Mouse (Mus musculus): ENCODE data around the gene Tcstv1. TPM values are rescaled to one million over a fixed set of nuclear protein-coding genes. Genes with fewer than 3 reads are reported as not detected.
"Not testable (repeated sequence)": the region's sequence is repeated elsewhere in the genome, so short reads cannot be mapped to it uniquely, and the experiment has no call there.

The Tcstv1 gene
- not detected in 2 replicates for polyA plus RNA-seq (2012; rRNA removed)

GRCm38 (mm10) chr13:119894685-119895084 lies at the start of gene Tcstv1:
TSS of gene Tcstv1 (minus strand) at chr13:119894785.
- DNase-seq (ENCODE audit: low read depth, low spot score): not testable (repeated sequence)
- WGBS: 72% methylated on average over 3 of the region's 3 CpGs

GRCm38 (mm10) chr13:119929172-119929571 lies 34.6 kb upstream of the Tcstv1 start, which contains the start of gene Gm21761:
TSS of gene Gm21761 (minus strand) at chr13:119929272.
- 88% methylated on average over 2 of the region's 5 CpGs for WGBS
- not testable (repeated sequence) for DNase-seq (ENCODE audit: low read depth, low spot score)

GRCm38 (mm10) chr13:119924597-119925340 lies 30.2 kb upstream of the Tcstv1 start:
- WGBS: 69% methylated on average over 3 of the region's 3 CpGs
- not testable (repeated sequence) for DNase-seq (ENCODE audit: low read depth, low spot score)

GRCm38 (mm10) chr13:119916966-119917722 lies 22.6 kb upstream of the Tcstv1 start:
- not testable (repeated sequence) for DNase-seq (ENCODE audit: low read depth, low spot score)
- 54% methylated on average over 4 of the region's 5 CpGs for WGBS

GRCm38 (mm10) chr13:119916449-119916848 lies 21.9 kb upstream of the Tcstv1 start:
- WGBS: 55% methylated on average over 2 of the region's 2 CpGs
- not testable (repeated sequence) for DNase-seq (ENCODE audit: low read depth, low spot score)

GRCm38 (mm10) chr13:119898549-119898948 lies 4.0 kb upstream of the Tcstv1 start:
- DNase-seq (ENCODE audit: low read depth, low spot score): not testable (repeated sequence)
- 46% methylated on average over 5 of the region's 5 CpGs for WGBS

- WGBS: 28% methylated on average over 4 of the region's 4 CpGs
These were observed 7.7 kb downstream of the Tcstv1 start for GRCm38 (mm10) chr13:119886896-119887295.

GRCm38 (mm10) chr13:119864395-119864999 lies 30.1 kb downstream of the Tcstv1 start:
- WGBS: 65% methylated on average over 6 of the region's 7 CpGs
- DNase-seq (ENCODE audit: low read depth, low spot score): not testable (repeated sequence)

More at GRCm38 (mm10) chr13:119886896-119887295, 7.7 kb downstream of the Tcstv1 start:
- DNase-seq (ENCODE audit: low read depth, low spot score): not testable (repeated sequence)

GRCm38 (mm10) chr13:119862399-119862798 lies 32.2 kb downstream of the Tcstv1 start:
- no CpG with 5 or more reads among the region's 6 CpGs for WGBS

More at GRCm38 (mm10) chr13:119862399-119862798, 32.2 kb downstream of the Tcstv1 start:
- not testable (repeated sequence) for DNase-seq (ENCODE audit: low read depth, low spot score)

Other genes with a start within 250 kb of the Tcstv1 start
- 42.4 and 52.9 TPM in 2 replicates for gene Hmgcs1, start 204.4 kb downstream of the Tcstv1 start, polyA plus RNA-seq (2012; rRNA removed)
- gene Nim1k, start 138.9 kb downstream of the Tcstv1 start, polyA plus RNA-seq (2012; rRNA removed): 0.10 and 0.11 TPM in 2 replicates
- 2.7 and 5.8 TPM in 2 replicates for gene Zfp131, start 103.9 kb downstream of the Tcstv1 start, polyA plus RNA-seq (2012; rRNA removed)
- gene AF067063, start 64.6 kb downstream of the Tcstv1 start, polyA plus RNA-seq (2012; rRNA removed): not detected in 2 replicates
- not detected in 2 replicates for gene D13Ertd608e, start 58.8 kb downstream of the Tcstv1 start, polyA plus RNA-seq (2012; rRNA removed)
- gene Gm21761, start 34.5 kb upstream of the Tcstv1 start, polyA plus RNA-seq (2012; rRNA removed): not detected in 2 replicates
- gene B020031M17Rik, start 56.0 kb upstream of the Tcstv1 start, polyA plus RNA-seq (2012; rRNA removed): not detected in 2 replicates
- not detected in 2 replicates for gene Gm36079, start 132.2 kb upstream of the Tcstv1 start, polyA plus RNA-seq (2012; rRNA removed)
- gene Gm21188, start 157.4 kb upstream of the Tcstv1 start, polyA plus RNA-seq (2012; rRNA removed): 0.21 and 0.27 TPM in 2 replicates
- not detected in 2 replicates for gene Gm20767, start 245.5 kb upstream of the Tcstv1 start, polyA plus RNA-seq (2012; rRNA removed)